Mouse (Mus musculus) spleen, adult 2 months (tissue): ENCODE data around the gene Coro1b. TPM values are rescaled to one million over a fixed set of nuclear protein-coding genes. Genes with fewer than 3 reads are reported as not detected.

ENCODE experiments used
- DNase-seq, 2 experiments: peaks; one replicate each; pipeline versions ENCODE4 v3.0.0 to v3.0.0-alpha.2; 2012 to 2021; ENCODE audit warnings: low spot score in 2 of 2, low read depth in 1 of 2
- H3K27ac ChIP-seq: fragments of 200-500 bp; 2 replicates; pipeline ENCODE4 v1.5.1; 2012; ENCODE audit warnings: low read length, inconsistent platforms; ENCODE audit not compliant: insufficient read depth
- H3K27me3 ChIP-seq: fragments of 200-500 bp; 2 replicates; pipeline ENCODE4 v1.6.1; 2012; ENCODE audit warnings: mild to moderate bottlenecking, moderate library complexity, low read length, inconsistent platforms; ENCODE audit not compliant: control insufficient read depth, insufficient read depth
- H3K36me3 ChIP-seq: fragments of 200-500 bp; 2 replicates; pipeline ENCODE4 v1.6.1; 2012; ENCODE audit warnings: mild to moderate bottlenecking, low read length, inconsistent platforms; ENCODE audit not compliant: control insufficient read depth, insufficient read depth
- H3K4me1 ChIP-seq: fragments of 200-500 bp; 2 replicates; pipeline ENCODE4 v1.6.1; 2011; ENCODE audit warnings: inconsistent platforms; ENCODE audit not compliant: control insufficient read depth, insufficient read depth, insufficient read length
- H3K4me3 ChIP-seq: fragments of 200-500 bp; 2 replicates; pipeline ENCODE4 v1.5.1; 2011; ENCODE audit warnings: mild to moderate bottlenecking, inconsistent platforms; ENCODE audit not compliant: insufficient read depth, insufficient read length; ENCODE audit errors: extremely low read depth
- CTCF ChIP-seq: fragments of 200-500 bp; IDR thresholded peaks from 2 replicates; pipeline ENCODE4 v1.5.1; 2011; ENCODE audit warnings: mild to moderate bottlenecking, inconsistent platforms; ENCODE audit not compliant: insufficient read depth, insufficient read length, insufficient replicate concordance; ENCODE audit errors: extremely low read depth
- POLR2A ChIP-seq: fragments of 200-500 bp; IDR thresholded peaks from 2 replicates; pipeline ENCODE4 v1.6.1; 2011; ENCODE audit warnings: low read depth, low read length, inconsistent platforms
- WGBS: fragments of 180-500 bp; shearing (Covaris S2); methylation state at CpG from one replicate; pipeline ENCODE4 v1.1.7; 2018; 5-methylcytosine and 5-hydroxymethylcytosine counted together
- polyA plus RNA-seq: library from polyadenylated mRNA; depleted of rRNA; stranded (reverse); fragments of >200 nt; gene quantifications from 2 replicates; pipeline ENCODE4 v1.2.3, GENCODE M21; 2012

Gene Coro1b
- polyA plus RNA-seq, 1 experiment = 386 TPM

DNA sequence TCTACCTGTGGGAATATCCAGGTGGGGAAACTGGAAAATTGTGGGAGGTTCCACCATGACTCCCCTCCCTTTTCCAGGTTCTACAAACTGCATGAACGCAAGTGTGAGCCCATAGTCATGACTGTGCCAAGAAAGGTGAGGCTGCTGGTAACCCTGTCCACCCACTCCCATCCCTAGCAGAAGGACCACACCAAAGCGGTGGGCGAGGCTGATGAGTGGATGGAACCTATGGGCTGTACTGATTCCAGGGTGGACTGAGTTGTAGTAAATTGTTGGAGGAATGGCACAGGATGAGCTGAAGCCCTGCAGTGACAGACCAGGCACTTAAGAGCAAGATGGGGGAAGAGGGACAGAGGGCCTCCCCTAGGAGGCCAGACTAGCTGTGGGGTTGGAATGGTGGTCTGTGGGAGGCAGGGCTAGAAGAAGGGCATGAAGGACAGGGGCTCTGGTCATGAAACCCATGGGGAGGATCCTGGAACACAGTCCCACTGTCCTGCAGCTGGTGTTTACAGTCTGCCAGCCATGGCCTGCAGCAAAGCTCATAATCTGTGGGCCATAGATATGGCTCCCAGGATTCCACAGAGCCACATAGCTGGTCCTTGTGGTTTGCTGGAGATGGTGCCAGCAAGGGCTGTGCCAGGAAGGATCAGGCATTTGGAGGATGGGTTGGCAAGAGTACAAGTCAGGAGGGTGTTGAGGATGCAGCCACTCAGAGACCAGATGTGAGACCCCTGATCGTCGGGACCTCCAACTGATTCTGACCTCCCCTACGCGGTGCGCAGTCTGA, 4.2 kb downstream of the Coro1b start:
- WGBS = 94% methylated on average over 8 of the region's 8 CpGs
- Histone ChIP-seq H3K27ac (no peak overlapping the region), H3K4me1 (peaks cover 29% of the 10 kb centered on the region), H3K36me3 (peaks cover 42% of the 10 kb centered on the region), H3K4me3 (no peak overlapping the region), H3K27me3 (no peaks in the 10 kb centered on the region)
- DNase-seq = no peak
- TF ChIP-seq POLR2A (no peak), CTCF (no peak)

DNA sequence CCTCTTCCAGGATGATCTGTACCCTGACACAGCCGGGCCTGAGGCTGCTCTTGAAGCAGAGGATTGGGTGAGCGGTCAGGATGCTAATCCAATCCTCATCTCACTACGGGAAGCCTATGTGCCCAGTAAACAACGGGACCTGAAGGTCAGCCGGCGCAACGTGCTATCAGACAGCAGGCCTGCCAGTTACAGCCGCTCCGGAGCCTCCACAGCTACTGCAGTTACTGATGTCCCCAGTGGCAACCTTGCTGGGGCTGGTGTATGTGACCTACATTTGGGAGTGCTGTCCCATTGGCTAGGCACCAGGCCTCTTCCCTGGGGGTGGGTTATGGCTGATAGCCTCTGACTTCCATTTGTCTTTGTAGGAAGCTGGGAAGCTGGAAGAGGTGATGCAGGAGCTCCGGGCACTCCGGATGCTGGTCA, 4.8 kb downstream of the Coro1b start, which contains the start of gene Ptprcap:
Ptprcap (plus strand) TSS at position 373 of the 423 bp plus-strand sequence.
- WGBS = 92% methylated on average over 11 of the region's 11 CpGs
- Histone ChIP-seq H3K36me3 (peaks cover 42% of the 10 kb centered on the region), H3K4me3 (peak within 1 kb of the TSS; percentile 80)

GRCm38 (mm10) chr19:4154437-4155222, 6.2 kb downstream of the Coro1b start:
- Histone ChIP-seq H3K27ac (peak overlapping the region; percentile 97), H3K4me1 (peaks cover 22% of the 10 kb centered on the region; the same call in 1 of the 2 replicates), H3K36me3 (peaks cover 45% of the 10 kb centered on the region), H3K27me3 (no peaks in the 10 kb centered on the region), H3K4me3 (peak overlapping the region; percentile 80)
- 9% methylated on average over 13 of the region's 13 CpGs for WGBS
- TF ChIP-seq CTCF = no peak
- TF ChIP-seq POLR2A = peak; percentile 97
- DNase-seq = peak in 1 of 2 experiments; percentile 84

More for the DNA sequence above, 4.8 kb downstream of the Coro1b start, which contains the start of gene Ptprcap:
- Histone ChIP-seq H3K4me1 (peaks cover 25% of the 10 kb centered on the region; the same call in 1 of the 2 replicates), H3K27ac (peak within 1 kb of the TSS; percentile 97), H3K27me3 (no peaks in the 10 kb centered on the region)
- no peak for DNase-seq
- TF ChIP-seq POLR2A (no peak), CTCF (no peak)

DNA sequence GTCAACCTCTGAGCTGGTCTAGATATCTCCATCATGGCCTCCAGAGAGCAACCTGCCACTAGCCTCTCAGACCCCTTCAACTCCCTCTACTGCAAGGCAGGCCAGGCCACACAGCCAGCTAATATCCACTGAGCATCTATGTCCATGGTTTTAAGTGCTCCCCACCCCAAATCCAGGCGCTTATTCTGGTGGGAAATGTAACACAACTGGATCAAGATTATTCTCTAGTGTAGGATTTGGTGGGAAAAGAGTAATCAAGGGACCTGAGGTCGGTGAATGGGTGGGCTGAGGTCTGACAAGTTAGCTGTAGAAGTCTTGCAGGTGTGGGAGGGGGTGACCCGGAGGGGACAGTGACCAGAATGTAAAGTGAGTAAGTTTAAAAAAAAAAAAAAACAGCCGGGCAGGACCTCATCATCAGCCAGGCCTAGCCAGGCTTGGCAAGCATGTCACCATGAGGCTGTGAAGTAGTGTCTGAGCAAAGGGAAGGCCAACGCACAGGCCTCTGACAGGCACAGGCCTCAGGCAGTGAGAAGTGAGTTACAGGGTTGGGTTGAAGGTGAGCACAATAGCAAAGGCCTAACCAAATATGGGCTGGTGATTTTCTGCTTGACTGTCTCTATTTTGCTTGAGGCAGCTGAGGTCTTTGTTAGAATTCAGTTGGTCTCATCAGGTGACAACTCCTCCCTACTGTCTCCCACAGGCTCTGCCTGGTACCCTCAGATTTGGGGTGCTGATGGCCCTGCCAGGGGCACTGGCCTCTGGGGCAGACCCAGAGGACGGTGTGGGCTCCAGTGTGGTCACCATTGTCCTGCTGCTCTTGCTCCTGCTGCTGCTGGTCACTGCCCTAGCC, 7.0 kb downstream of the Coro1b start:
- no peaks in the 10 kb centered on the region for H3K27me3 ChIP-seq
- peak overlapping the region; percentile 80 for H3K4me3 ChIP-seq
- peaks cover 42% of the 10 kb centered on the region for H3K36me3 ChIP-seq
- peak overlapping the region; percentile 96 for H3K27ac ChIP-seq
- DNase-seq = peak in 1 of 2 experiments; percentile 63
- peaks cover 16% of the 10 kb centered on the region; the same call in 1 of the 2 replicates for H3K4me1 ChIP-seq
- 17% methylated on average over 6 of the region's 6 CpGs for WGBS
- TF ChIP-seq CTCF = no peak
- peak; percentile 82 for TF ChIP-seq POLR2A

GRCm38 (mm10) chr19:4156073-4156579, 7.7 kb downstream of the Coro1b start:
- peaks cover 13% of the 10 kb centered on the region; the same call in 1 of the 2 replicates for H3K4me1 ChIP-seq
- TF ChIP-seq POLR2A = no peak
- TF ChIP-seq CTCF = no peak
- no peak for DNase-seq
- peaks cover 39% of the 10 kb centered on the region for H3K36me3 ChIP-seq
- no peaks in the 10 kb centered on the region for H3K27me3 ChIP-seq
- 20% methylated on average over 20 of the region's 20 CpGs for WGBS
- H3K27ac ChIP-seq = peak overlapping the region; percentile 96
- H3K4me3 ChIP-seq = peak overlapping the region; percentile 80

DNA sequence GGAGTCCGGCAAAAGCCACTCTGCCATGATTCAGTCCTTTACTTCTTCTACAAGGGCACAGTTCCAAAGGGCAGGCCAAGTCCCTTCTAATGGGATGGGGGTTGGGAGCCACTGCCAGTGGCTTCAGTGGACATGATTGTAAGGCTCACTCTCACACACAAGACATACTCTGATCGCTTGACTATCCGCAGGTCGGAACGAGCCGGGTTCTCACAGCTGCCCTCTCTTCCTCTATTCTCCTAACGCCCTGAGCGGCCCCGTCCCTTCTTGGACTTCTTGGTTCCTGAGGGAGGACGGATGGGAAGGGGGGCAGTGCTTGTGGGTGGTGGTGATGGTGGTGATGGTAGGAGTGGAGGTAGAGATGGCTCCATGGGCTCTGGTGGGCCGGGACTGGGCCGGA, 8.4 kb downstream of the Coro1b start:
- WGBS = 87% methylated on average over 12 of the region's 12 CpGs
- Histone ChIP-seq H3K4me1 (peaks cover 13% of the 10 kb centered on the region; the same call in 1 of the 2 replicates), H3K4me3 (no peak overlapping the region), H3K27me3 (no peaks in the 10 kb centered on the region), H3K27ac (no peak overlapping the region; the same call in 1 of the 2 replicates), H3K36me3 (peaks cover 36% of the 10 kb centered on the region)
- DNase-seq = no peak
- TF ChIP-seq POLR2A = no peak
- TF ChIP-seq CTCF = no peak
